Mouse (Mus musculus): ENCODE data around the gene Tma7.

The Tma7 gene

GRCm38 (mm10) chr9:109068095-109068735, 14.2 kb downstream of the Tma7 start:
- no peak for DNase-seq (ENCODE audit: inconsistent ontology term)

GRCm38 (mm10) chr9:109060898-109061295, 21.5 kb downstream of the Tma7 start:
- DNase-seq (ENCODE audit: inconsistent ontology term): no peak

- no peak for DNase-seq (ENCODE audit: inconsistent ontology term)
Measured at GRCm38 (mm10) chr9:109060184-109060897, 22.0 kb downstream of the Tma7 start.

- DNase-seq (ENCODE audit: inconsistent ontology term): peak; percentile 91
Measured at GRCm38 (mm10) chr9:109059136-109059903, 23.1 kb downstream of the Tma7 start, which contains the start of gene Trex1. TSS of gene Trex1 (minus strand) at chr9:109059734.

- DNase-seq (ENCODE audit: inconsistent ontology term): no peak
Measured at GRCm38 (mm10) chr9:109058006-109058765, 24.2 kb downstream of the Tma7 start.

GRCm38 (mm10) chr9:109057543-109057942, 24.8 kb downstream of the Tma7 start:
- DNase-seq (ENCODE audit: inconsistent ontology term): no peak

GRCm38 (mm10) chr9:109056916-109057315, 25.5 kb downstream of the Tma7 start:
- no peak for DNase-seq (ENCODE audit: inconsistent ontology term)

- no peak for DNase-seq (ENCODE audit: inconsistent ontology term)
Measured at GRCm38 (mm10) chr9:109056081-109056690, 26.2 kb downstream of the Tma7 start.

GRCm38 (mm10) chr9:109055271-109056030, 26.9 kb downstream of the Tma7 start:
- DNase-seq (ENCODE audit: inconsistent ontology term): no peak

- peak; percentile 72 for DNase-seq (ENCODE audit: inconsistent ontology term)
Measured at GRCm38 (mm10) chr9:109054712-109055111, 27.7 kb downstream of the Tma7 start.

GRCm38 (mm10) chr9:109053851-109054250, 28.5 kb downstream of the Tma7 start:
- DNase-seq (ENCODE audit: inconsistent ontology term): no peak

- DNase-seq (ENCODE audit: inconsistent ontology term): no peak
Measured at GRCm38 (mm10) chr9:109053366-109053765, 29.0 kb downstream of the Tma7 start.

- no peak for DNase-seq (ENCODE audit: inconsistent ontology term)
Measured at GRCm38 (mm10) chr9:109052490-109053260, 29.7 kb downstream of the Tma7 start.

GRCm38 (mm10) chr9:109051651-109052489, 30.5 kb downstream of the Tma7 start:
- DNase-seq (ENCODE audit: inconsistent ontology term): no peak

- no peak for DNase-seq (ENCODE audit: inconsistent ontology term)
Measured at GRCm38 (mm10) chr9:109051011-109051501, 31.3 kb downstream of the Tma7 start.

- no peak for DNase-seq (ENCODE audit: inconsistent ontology term)
Measured at GRCm38 (mm10) chr9:109050674-109050997, 31.8 kb downstream of the Tma7 start.

- no peak for DNase-seq (ENCODE audit: inconsistent ontology term)
Measured at GRCm38 (mm10) chr9:109049996-109050673, 32.3 kb downstream of the Tma7 start.

- no peak for DNase-seq (ENCODE audit: inconsistent ontology term)
Measured at GRCm38 (mm10) chr9:109049316-109049715, 33.1 kb downstream of the Tma7 start.
